ENCODE assay signal across 21 mouse cellular contexts in genomic region chr2:171333816-171334757, GRCm38 (mm10).
A peak's percentile ranks its signal among the peaks of the same experiment; 100 is the strongest.
DNase-seq lines count a peak whose midpoint lies in the region; ATAC-seq lines count a peak whose summit lies in the region.
"Had no signal": no experiment of that assay in that cellular context is flagged by ENCODE, and none has a peak within 500 bp of the region (broad histone marks: within the 10 kb centered on the region; RNA-seq: fewer than 3 reads in every experiment).

No protein-coding gene starts in this region.

- H3K27ac ChIP-seq in forebrain, embryonic 12.5 days: no peak overlapping the region
- H3K27ac ChIP-seq in forebrain, embryonic 16.5 days (ENCODE audit: low read length): no peak overlapping the region
- no peak overlapping the region for H3K27ac ChIP-seq in neural tube, embryonic 15.5 days (replicated peaks)
- H3K27ac ChIP-seq in midbrain, embryonic 11.5 days (ENCODE audit: low read depth, low read length): no peak overlapping the region; the same call in 1 of the 2 replicates
- H3K27ac ChIP-seq: embryonic facial prominence, embryonic 13.5 days; intestine, embryonic 15.5 days; neural tube, embryonic 13.5 days had no signal

- H3K4me1 ChIP-seq in forebrain, embryonic 12.5 days: peaks cover 9% of the 10 kb centered on the region; the same call in 1 of the 2 replicates
- no peaks in the 10 kb centered on the region for H3K4me1 ChIP-seq in forebrain, embryonic 16.5 days (replicated peaks; ENCODE audit: control insufficient read depth, insufficient read depth, low read length)
- H3K4me1 ChIP-seq in neural tube, embryonic 15.5 days: no peaks in the 10 kb centered on the region
- H3K4me1 ChIP-seq in midbrain, embryonic 11.5 days (ENCODE audit: control insufficient read depth, insufficient read depth, low read length): peaks cover 9% of the 10 kb centered on the region; the same call in 1 of the 2 replicates
- H3K4me1 ChIP-seq: embryonic facial prominence, embryonic 13.5 days; intestine, embryonic 15.5 days had no signal

- WGBS in forebrain, embryonic 12.5 days: 52% methylated on average over 14 of the region's 14 CpGs
- 56% methylated on average over 14 of the region's 14 CpGs for WGBS in forebrain, embryonic 16.5 days
- 54% methylated on average over 14 of the region's 14 CpGs for whole genome bisulfite sequencing in neural tube, embryonic 15.5 days
- WGBS in midbrain, embryonic 11.5 days: 47% methylated on average over 14 of the region's 14 CpGs

- no peaks in the 10 kb centered on the region for H3K36me3 ChIP-seq in forebrain, embryonic 12.5 days (replicated peaks)
- H3K36me3 ChIP-seq in forebrain, embryonic 16.5 days (ENCODE audit: control insufficient read depth, insufficient read depth): no peaks in the 10 kb centered on the region
- no peaks in the 10 kb centered on the region for H3K36me3 ChIP-seq in neural tube, embryonic 15.5 days
- H3K36me3 ChIP-seq in midbrain, embryonic 11.5 days (ENCODE audit: control insufficient read depth, insufficient read depth, low read length): no peaks in the 10 kb centered on the region
- H3K36me3 ChIP-seq: embryonic facial prominence, embryonic 13.5 days; intestine, embryonic 15.5 days; neural tube, embryonic 13.5 days had no signal

- H3K27me3 ChIP-seq in forebrain, embryonic 12.5 days: no peaks in the 10 kb centered on the region
- no peaks in the 10 kb centered on the region for H3K27me3 ChIP-seq in forebrain, embryonic 16.5 days (replicated peaks; ENCODE audit: control insufficient read depth, insufficient read depth, low read length)
- no peaks in the 10 kb centered on the region for H3K27me3 ChIP-seq in neural tube, embryonic 15.5 days (replicated peaks)
- H3K27me3 ChIP-seq in midbrain, embryonic 11.5 days (ENCODE audit: control insufficient read depth, insufficient read depth, low read length): no peaks in the 10 kb centered on the region
- H3K27me3 ChIP-seq: CH12.LX; embryonic facial prominence, embryonic 13.5 days; intestine, embryonic 15.5 days; neural tube, embryonic 13.5 days had no signal

- ATAC-seq in forebrain, embryonic 12.5 days (ENCODE audit: low FRiP score): 0 out of 2 replicates have a peak, but pooled peaks have one; percentile 57
- ATAC-seq in forebrain, embryonic 16.5 days: no peak
- no peak for ATAC-seq in neural tube, embryonic 15.5 days (ENCODE audit: low FRiP score)
- ATAC-seq in midbrain, embryonic 11.5 days (ENCODE audit: low FRiP score): peak; percentile 90
- ATAC-seq in inflammation-experienced regulatory T-cells, adult 6 months: no peak
- ATAC-seq: intestine, embryonic 15.5 days had no signal

- peak; percentile 35 for DNase-seq in neural tube, embryonic 10.5 days (ENCODE audit: extremely low spot score, low spot score)
- DNase-seq in midbrain, embryonic 11.5 days (ENCODE audit: low spot score, missing footprints): peak; percentile 86
- no peak for DNase-seq in right cerebral cortex, adult 18-20 months
- DNase-seq in thymus, postnatal 4 days: no peak
- DNase-seq: adrenal gland, adult 2 months; cerebellum, postnatal 14 days; left cerebral cortex, postnatal 4 days; lung, adult 2 months; lung, postnatal 36 days; right cerebral cortex, postnatal 25 days; thymus, postnatal 14 days had no signal

- H3K4me3 ChIP-seq in forebrain, embryonic 12.5 days (replicated peaks): no peak overlapping the region
- no peak overlapping the region for H3K4me3 ChIP-seq in forebrain, embryonic 16.5 days (replicated peaks; ENCODE audit: low read length)
- no peak overlapping the region for H3K4me3 ChIP-seq in neural tube, embryonic 15.5 days (replicated peaks)
- no peak overlapping the region for H3K4me3 ChIP-seq in midbrain, embryonic 11.5 days (ENCODE audit: low read depth, low read length)
- H3K4me3 ChIP-seq: embryonic facial prominence, embryonic 13.5 days; intestine, embryonic 15.5 days; neural tube, embryonic 13.5 days had no signal

- H3K9ac ChIP-seq in forebrain, embryonic 12.5 days: no peak overlapping the region
- no peak overlapping the region for H3K9ac ChIP-seq in forebrain, embryonic 16.5 days (replicated peaks; ENCODE audit: low read depth, low read length)
- no peak overlapping the region for H3K9ac ChIP-seq in neural tube, embryonic 15.5 days (replicated peaks)
- H3K9ac ChIP-seq in midbrain, embryonic 11.5 days (ENCODE audit: low read length): 0 out of 2 replicates have a peak overlapping the region, but pooled peaks have one; percentile 12
- H3K9ac ChIP-seq: embryonic facial prominence, embryonic 13.5 days; intestine, embryonic 15.5 days; neural tube, embryonic 13.5 days had no signal

- H3K4me2 ChIP-seq in forebrain, embryonic 12.5 days: no peak overlapping the region
- H3K4me2 ChIP-seq in forebrain, embryonic 16.5 days (ENCODE audit: low read length): no peak overlapping the region
- H3K4me2 ChIP-seq in neural tube, embryonic 15.5 days: no peak overlapping the region
- no peak overlapping the region for H3K4me2 ChIP-seq in midbrain, embryonic 11.5 days
- H3K4me2 ChIP-seq: embryonic facial prominence, embryonic 13.5 days; heart, embryonic 11.5 days; intestine, embryonic 15.5 days; liver, embryonic 11.5 days; neural tube, embryonic 13.5 days had no signal

- H3K9me3 ChIP-seq in forebrain, embryonic 12.5 days: 0 out of 2 replicates have a peak, but pooled peaks cover 3% of the 10 kb centered on the region
- no peaks in the 10 kb centered on the region for H3K9me3 ChIP-seq in forebrain, embryonic 16.5 days (ENCODE audit: control insufficient read depth, low read length)
- no peaks in the 10 kb centered on the region for H3K9me3 ChIP-seq in neural tube, embryonic 15.5 days (replicated peaks)
- H3K9me3 ChIP-seq in midbrain, embryonic 11.5 days (ENCODE audit: control insufficient read depth, low read length): no peaks in the 10 kb centered on the region
- H3K9me3 ChIP-seq: embryonic facial prominence, embryonic 13.5 days; intestine, embryonic 15.5 days; neural tube, embryonic 13.5 days had no signal

Comparison
In these comparisons a context has a peak if more than half of its experiments do, and no peak if none do; other contexts are left out.
1. ATAC-seq: peak in forebrain, embryonic 12.5 days (single experiment) and midbrain, embryonic 11.5 days (single experiment); none in forebrain, embryonic 16.5 days (single experiment), neural tube, embryonic 15.5 days (single experiment) and inflammation-experienced regulatory T-cells, adult 6 months (single experiment).
2. DNase-seq: peak in neural tube, embryonic 10.5 days (single experiment) and midbrain, embryonic 11.5 days (single experiment); none in right cerebral cortex, adult 18-20 months (single experiment) and thymus, postnatal 4 days (single experiment).